Mouse (Mus musculus) gastrocnemius, postnatal 25 days (tissue): ENCODE data around the gene C1qa. TPM values are rescaled to one million over a fixed set of nuclear protein-coding genes. Genes with fewer than 3 reads are reported as not detected.

Experiments used
- DNase-seq: peaks from one replicate; pipeline ENCODE4 v3.0.0; 2022
- total RNA-seq, 2 experiments: library from RNA; stranded (reverse); gene quantifications; 1 replicate in 1 of 2; 2 replicates in 1 of 2; pipeline ENCODE4 v1.2.3; 2021

C1qa gene
- total RNA-seq, 2 experiments from 2014 or later = 11.6 to 15.5 TPM

GRCm38 (mm10) chr4:136904767-136905539 lies 6.3 kb upstream of the C1qa start:
- no peak for DNase-seq

GRCm38 (mm10) chr4:136899154-136899553 lies 551 bp upstream of the C1qa start:
- no peak for DNase-seq

- no peak for DNase-seq
These were observed 462 bp downstream of the C1qa start for GRCm38 (mm10) chr4:136898084-136898598.

DNA sequence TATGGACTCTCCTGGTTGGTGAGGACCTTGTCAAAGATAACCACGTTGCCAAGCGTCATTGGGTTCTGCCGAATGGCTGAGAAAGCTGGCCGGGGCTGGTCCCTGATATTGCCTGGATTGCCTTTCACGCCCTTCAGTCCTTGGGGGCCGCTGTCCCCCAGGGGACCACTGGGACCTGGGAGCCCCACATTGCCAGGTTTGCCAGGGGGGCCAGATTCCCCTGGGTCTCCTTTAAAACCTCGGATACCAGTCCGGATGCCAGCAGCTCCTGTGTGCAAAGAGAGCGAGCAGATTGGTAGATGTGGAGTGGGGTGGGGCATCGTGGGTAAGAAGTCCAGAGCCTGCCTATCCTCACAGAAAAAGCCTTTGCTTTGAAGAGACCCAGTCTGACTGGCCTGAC lies 2.1 kb downstream of the C1qa start:
- no peak for DNase-seq

DNA sequence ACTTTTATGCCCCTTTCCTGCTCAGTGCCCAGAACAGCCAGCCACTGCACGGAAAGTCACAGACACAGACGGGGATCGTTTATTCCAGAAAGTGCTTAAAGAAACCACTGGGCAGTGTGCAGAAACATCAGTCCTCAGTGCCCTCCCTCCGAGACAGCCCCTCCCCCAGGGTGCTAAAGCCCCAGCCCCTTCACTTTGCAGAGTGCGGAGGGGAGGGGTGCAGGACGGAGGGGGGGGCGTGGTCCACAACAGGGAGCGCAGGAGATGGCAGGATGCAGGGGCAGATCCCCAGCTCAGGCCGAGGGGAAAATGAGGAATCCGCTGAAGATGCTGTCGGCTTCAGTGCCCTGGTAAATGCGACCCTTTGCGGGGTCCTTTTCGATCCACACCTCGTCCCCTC lies 2.7 kb downstream of the C1qa start:
- peak; percentile 26 for DNase-seq

DNA sequence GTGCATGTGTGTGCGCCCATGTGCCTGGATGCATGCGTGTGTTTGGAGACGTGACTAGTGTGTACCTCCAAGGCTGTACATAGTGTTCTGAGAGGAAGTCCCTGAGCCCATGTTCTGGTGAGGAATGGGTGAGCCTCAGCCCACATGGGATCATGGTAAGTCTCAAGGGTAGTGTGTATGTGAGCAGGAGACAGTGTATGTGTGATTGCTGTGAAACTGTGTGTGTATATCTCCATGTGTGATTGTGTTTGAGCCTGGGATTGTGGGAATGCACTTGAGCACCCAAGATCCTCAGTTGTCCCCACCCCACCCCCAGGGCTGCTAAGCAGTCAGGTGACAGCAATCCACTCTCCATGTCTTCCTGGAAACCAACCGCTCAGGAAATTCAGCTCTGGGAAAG lies 3.8 kb downstream of the C1qa start:
- no peak for DNase-seq

DNA sequence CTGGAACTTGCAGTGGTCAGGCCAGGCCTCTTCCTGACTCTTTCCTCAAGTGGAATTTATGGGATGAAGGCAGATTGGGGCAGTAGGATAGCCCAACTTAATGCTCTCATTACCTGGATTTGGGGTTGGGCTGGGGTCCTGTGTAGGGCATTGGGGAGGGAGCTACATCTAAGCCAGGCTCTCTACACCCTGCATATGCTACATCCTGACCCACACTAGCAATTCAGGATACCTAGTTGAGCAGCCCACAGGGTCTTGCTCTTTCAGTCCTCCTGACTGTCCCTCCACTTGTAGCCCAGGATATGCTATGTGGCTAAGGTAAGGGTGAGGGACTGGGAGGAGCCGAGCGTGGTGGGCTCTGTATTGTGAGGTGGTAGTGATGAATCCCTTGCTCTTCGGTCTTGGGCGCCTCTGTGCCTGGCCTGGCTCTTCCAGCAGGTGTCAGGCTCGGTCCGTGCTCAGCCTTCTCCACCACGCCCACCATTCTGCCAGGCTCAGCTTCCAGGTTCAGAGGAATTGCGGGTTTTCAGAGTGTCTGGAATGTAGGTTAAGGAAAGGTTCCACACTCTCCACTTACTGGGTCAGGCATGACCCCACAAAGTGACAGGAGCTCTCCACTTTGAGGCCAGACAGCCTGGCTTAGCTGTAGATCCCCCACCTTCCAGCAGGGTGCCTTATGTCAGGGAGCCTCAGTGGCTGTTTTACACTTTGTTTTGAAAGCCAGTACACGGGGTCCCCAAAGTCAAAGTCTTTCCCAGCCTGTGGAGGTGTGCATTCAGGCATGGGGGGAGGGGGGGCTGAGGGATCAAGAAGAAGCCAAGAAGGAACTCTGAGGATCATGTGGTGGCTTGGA lies 4.7 kb downstream of the C1qa start:
- no peak for DNase-seq

GRCm38 (mm10) chr4:136892811-136893210 lies 5.8 kb downstream of the C1qa start, which contains the start of gene C1qc:
TSS of gene C1qc (minus strand) at chr4:136893065.
- peak; percentile 30 for DNase-seq

DNA sequence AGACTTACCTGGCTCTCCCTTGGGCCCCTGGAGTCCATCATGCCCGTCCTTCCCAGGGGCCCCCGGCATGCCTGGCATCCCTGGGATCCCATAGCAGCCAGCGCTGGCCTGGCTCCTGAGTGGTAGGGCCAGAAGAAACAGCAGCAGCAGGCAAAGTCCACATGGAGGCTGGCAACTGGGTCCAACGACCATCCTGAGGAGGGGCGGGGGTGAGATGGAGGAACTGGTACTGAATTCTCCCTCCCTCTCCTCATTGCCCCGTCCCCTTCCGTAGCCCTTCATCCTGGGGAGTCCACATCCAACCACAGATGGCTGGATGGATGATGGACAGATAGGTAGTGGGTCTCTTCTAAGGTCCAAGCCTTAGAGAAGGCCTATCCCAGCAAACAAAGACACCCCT lies 6.2 kb downstream of the C1qa start:
- no peak for DNase-seq

GRCm38 (mm10) chr4:136891115-136891514 lies 7.5 kb downstream of the C1qa start:
- DNase-seq = no peak

DNA sequence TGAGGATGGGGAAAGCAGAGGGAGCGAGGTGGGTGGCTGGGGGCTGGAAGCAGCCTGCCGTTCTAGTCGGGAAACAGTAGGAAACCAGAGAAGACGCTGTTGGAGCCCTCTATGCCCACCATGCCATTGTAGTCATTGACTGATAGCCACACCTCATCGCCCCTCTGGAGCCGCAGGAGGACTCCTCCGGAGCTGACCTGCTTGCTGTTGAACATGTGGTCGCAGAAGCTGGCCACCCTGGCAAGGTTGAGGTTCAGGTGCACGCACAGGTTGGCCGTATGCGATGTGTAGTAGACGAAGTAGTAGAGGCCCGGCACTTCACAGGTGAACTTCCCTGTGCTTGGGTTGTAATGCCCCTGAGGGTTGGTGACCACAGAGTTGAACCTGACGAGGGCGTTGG lies 8.6 kb downstream of the C1qa start:
- DNase-seq = no peak

DNA sequence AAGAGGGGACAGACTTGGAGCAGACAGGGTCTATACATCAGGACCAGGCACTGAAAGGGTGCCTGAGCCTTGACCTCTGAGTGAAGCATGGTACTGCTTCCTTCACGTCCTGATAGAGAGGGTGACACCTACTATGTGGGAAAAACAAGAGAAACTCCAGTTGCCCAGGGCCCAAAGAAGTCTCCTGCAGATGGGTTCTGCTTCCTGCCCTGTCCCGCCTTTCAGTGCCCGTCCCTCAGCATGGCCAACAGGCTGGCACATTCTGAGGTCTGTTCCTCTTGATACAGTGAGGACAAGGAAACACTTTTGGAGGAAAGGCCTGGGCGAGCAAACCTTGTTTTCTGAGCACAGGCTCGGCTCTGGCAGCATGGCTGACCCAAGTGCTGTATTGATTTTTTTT lies 10.9 kb downstream of the C1qa start:
- DNase-seq = no peak

- DNase-seq = peak; percentile 28
These were observed 12.5 kb downstream of the C1qa start, which contains the start of gene C1qb for GRCm38 (mm10) chr4:136886101-136886500. TSS of gene C1qb (minus strand) at chr4:136886187.

DNA sequence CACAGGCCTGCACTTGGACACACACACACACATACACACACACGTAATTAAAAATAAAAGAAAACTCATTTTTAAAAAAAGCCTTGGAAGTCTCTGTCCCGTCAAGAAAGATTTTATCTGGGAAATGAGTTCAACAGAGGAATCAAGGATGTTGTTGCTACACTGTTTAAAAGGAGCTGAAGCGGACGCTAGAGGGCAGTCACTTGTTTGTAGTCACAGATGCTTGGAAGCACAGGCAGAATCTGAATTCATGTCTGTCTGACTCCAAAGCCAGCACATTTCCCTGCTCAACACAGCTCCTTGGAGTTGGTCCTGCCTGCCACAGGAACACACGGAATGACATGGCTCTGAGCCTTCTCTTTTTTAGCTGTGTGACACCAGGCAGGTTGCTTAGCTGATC lies 20.0 kb downstream of the C1qa start:
- no peak for DNase-seq

- DNase-seq = no peak
These were observed 20.4 kb downstream of the C1qa start for GRCm38 (mm10) chr4:136878171-136878570.

DNA sequence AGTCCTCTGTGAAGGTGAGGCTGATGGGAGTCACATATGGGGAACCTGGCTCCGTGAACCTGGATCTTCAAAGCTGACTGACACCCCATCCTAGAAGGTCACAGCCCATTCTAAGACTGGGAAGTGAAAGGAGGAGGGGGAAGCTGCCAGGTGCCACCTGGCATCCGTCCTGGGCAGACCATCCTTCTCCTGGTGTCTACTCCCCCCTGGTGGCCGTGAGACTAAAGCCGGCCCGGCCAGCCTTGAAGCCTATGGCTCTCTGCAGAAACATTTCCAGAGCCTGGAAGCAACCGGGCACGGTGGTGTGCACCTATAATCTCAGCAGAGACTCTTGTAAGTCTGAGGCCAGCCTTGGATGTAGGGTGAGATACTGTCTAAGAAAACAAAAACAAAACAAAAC lies 21.6 kb downstream of the C1qa start:
- DNase-seq = no peak

DNA sequence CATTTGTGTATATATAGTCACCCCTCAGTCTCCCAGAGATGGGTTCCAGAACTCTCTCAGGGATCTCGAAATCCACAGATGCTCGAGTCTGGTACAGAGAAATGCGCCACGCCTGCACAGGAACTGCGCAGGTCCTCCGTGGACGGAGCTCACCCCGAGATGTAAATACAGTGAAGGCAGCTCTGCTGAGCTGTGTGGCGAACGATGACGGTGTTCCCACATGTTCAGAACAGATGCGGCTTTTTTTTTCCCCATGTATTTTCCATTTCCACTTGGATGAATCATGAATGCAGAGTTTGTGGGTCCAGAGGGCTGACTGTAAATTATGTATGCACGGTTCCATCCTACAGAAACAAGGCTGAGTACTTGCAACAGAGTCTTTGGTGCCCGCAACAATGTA lies 23.6 kb downstream of the C1qa start:
- no peak for DNase-seq

- no peak for DNase-seq
These were observed 30.2 kb downstream of the C1qa start for GRCm38 (mm10) chr4:136868371-136868770.

DNA sequence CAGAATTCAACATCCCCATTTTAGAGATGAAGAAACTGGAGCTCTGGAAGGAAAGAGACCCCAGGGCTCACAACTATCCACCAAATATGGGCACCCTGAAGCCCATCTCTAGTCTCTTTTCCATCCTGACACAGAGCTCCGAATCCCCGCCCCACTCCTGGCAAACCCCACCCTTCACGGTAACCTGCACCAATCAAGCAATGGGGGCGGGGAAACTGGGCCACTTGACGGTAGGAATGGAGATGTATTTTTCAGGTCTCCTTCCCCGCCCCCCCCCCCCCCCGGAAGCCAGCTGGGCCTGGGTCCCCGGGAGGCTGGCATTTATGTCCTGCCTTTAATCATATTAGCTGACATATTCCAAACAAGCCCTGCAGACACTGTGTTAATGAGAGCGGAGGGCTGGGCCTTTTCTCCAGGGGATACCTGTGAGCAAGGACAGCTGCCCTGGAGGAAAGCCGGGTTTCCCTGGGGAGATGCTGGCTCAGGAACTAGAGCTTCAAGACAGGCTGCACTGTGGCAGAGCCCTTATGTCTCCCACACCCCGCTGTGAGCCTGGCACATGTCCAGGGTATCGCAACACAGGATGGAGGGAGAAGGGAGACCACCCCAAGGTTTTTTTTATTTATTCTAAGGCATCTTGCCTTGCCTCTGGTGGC lies 30.8 kb downstream of the C1qa start:
- no peak for DNase-seq

DNA sequence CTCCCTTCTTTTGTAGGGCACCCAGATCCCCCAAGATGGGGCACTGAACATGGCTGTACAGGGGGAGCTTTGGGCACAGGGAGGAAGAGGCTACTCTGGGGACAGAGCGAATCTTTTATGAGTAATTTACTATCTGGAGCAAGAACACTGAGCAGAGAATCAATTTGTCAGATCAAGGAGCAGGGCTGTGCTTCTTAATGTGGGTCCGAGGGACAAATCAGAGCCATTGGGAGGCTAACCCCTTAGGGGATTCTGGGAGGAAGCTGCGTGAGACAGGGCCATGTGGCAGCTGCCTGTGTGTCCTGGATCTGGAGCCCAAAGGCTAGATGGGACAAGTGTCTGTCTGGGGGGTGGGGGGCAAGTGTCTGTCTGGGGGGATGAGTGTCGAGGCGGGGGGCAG lies 33.1 kb downstream of the C1qa start:
- no peak for DNase-seq

DNA sequence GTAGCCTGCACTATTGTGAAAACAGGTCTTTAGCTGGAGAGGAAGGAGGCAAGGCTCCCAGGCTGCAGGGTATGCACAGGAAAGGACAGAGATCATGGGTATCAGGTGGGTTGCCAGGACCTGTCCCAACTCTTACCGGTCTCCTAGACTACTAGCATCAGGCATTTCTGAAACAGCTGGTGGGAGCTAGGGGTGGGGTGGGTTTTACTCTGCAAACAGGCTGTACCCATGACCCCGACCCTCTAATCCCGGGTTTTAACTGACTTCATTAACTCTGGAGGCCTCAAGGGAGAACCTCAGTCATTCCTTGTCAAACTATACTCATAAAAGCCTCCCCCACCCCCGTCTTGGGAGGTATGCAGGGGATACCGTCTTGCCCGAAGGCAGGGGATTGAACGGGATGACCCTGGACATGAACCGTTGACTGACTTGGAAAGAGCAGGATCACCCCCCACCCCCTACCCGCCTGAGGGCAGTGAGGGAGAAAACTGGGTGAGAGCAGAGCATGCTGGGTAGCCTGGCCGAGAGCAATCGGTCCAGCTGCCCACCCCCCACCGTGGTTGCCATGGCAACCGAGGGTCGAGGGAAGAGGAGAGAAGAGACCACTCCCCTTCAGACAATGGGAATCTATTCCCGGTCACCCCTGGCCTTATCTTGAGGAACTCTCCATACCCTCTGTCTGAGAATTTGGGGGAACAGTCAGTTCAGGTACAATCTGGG lies 33.7 kb downstream of the C1qa start:
- DNase-seq = no peak

GRCm38 (mm10) chr4:136863517-136863916 lies 35.1 kb downstream of the C1qa start:
- no peak for DNase-seq
